Mouse (Mus musculus) monocyte, adult 2 months (primary cell): ENCODE measurements around the gene 4930412O13Rik.

Experiments
- DNase-seq, 2 experiments: peaks; one replicate each; pipeline ENCODE4 v3.0.0; 2022; ENCODE audit warnings: low spot score in 2 of 2, low read depth in 1 of 2

4930412O13Rik gene

DNA sequence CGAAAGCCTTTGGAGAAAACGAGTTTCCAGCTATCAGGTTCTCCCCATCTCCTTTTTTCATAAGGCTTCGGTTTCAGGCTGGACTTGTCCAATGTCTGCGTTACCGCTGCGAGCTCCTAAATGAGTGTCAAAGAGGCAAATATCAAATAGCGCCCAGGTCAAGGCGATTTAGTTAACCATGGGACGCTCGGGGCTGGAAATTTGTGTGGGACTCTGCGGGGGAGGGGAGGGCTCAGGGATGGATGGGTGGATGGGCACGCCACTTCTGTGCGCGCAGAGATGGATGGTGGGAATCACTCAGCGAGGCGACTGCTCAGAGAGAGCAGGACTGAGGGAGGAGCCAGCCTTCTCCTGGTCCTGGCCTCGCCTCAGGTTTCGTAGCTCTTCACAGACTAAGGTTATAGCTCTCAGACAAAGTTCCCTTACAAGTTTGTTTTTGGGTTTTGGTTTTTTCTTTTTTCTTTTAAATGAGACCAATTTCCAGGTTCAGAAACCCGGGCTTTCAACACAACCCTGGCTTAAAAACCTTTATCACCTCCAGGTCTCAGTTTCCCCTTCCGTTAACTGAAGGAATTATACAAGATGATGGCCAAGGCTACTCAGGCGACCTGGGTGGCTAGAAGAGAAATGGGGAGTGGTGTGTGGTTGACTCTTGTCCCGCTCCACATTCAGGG is 15.2 kb downstream of the 4930412O13Rik start:
- DNase-seq: no peak

GRCm38 (mm10) chr2:9897846-9898245 is 16.8 kb downstream of the 4930412O13Rik start:
- DNase-seq: no peak

DNA sequence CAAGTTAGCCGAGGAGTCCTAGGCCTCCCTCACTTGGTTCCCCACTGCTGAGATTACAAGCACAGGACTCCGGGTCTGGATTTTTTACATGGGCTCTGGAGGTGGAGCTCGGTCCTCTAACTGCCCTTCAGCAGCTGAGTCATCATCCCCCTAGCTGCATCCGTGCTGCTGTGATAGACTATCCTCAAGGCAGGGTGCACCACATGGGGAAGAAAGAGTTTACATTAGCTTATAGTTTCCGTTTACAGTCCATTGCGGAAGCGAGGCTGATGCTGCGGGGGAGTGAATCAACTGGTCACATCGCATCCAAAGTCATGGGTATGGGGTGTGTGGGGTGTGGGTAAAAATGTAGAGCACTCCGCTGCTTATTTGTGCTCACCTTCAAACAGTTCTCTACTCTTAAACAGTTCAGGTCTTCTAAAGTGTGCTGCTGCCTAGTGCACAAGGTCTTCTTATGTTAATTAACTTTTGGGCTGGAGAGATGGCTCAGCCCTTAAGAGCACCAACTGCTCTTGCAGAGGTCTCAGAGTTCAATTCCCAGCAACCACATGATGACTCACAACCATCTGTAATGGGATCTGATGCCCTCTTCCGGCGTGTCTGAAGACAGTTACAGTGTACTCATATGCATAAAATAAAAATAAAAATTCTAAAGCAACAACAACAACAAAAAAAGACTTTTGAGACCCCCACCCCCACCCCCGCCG is 23.0 kb downstream of the 4930412O13Rik start:
- DNase-seq: no peak

- DNase-seq: no peak
Measured at GRCm38 (mm10) chr2:9905995-9906394, 24.9 kb downstream of the 4930412O13Rik start.

DNA sequence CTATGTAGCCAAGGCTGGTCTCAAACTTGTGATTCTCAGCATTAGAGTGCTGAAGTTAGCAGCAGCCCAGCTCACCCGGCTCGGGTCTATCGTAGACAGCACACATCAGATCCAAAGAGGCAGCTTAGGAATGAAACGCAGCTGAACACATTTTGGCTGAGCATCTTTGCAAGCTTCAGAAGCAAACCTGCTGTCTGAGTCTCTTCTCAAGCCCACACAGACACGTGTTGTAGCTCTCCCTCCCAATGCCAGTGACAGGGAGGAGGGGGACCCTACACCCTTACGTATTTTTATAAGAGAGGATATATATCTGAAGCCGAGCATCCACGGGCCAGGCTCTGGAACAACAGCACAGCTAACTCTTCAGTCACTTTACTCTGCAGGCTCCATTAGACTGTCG is 36.5 kb downstream of the 4930412O13Rik start:
- DNase-seq: no peak

DNA sequence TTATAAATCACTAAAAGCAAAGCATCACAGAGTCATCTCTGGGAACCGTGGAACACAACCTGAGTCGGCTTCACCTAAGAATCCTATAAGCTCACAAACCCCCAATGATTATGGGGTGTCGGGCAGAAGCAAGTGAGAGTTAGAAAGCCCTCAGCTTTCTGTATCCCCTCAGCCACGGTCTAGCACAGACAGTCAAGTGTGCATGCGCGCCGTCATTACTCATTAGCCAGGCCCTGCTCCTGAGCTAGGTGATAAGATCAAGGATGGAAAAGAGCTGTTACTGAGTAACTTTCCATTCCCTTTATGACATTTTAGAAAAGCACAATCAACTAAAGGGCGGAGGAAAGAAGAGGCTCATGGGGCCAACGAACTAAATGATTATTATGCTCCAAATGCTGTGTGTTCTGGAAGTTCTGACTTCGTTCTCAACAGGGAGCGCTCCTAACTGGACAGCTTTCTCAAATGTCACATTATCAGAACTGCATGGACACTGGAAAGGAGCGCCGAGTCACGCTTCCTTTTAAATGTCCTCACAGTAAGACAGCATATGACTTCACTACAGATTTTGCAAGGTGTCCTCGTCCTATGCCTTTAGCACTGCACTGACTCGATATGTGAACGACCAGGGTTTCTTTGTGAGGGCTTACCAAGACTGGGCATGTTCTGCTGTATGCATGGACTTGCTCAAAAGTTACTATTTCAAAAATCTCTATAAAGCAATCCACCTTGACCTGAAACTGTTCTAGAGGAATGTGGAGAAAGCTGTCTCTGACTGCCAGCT is 37.8 kb downstream of the 4930412O13Rik start:
- DNase-seq: no peak

- no peak for DNase-seq
Measured at GRCm38 (mm10) chr2:9926194-9926904, 45.3 kb downstream of the 4930412O13Rik start.

DNA sequence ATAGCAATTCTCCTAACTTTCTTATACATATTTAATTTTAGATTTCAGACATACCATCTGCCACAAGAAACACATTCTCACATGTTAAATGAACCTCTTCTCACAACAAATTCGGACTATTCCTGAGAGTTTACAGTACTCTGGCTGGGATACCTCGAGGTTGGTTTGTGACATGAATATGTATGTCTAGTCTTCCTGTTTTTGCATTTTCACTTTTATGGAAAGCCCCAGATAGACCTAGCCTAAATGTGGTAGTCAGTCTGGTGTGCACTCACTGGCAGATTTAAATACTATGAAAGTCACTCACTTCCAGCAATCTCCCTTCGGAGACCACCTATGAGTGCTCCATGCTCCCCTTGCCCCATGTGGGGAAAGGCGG is 45.8 kb downstream of the 4930412O13Rik start:
- DNase-seq: no peak
